In genomic region chr3:35720801-35721200, GRCm38 (mm10) we compare ENCODE assay signal across 12 mouse cellular contexts. TPM values are rescaled to one million over a fixed set of nuclear protein-coding genes. Genes with fewer than 3 reads are reported as not detected.
A peak's percentile ranks its signal among the peaks of the same experiment; 100 is the strongest.
DNase-seq lines count a peak whose midpoint lies in the region; ATAC-seq lines count a peak whose summit lies in the region.
"Had no signal": no experiment of that assay in that cellular context is flagged by ENCODE, and none has a peak within 500 bp of the region (broad histone marks: within the 10 kb centered on the region; RNA-seq: fewer than 3 reads in every experiment).

No protein-coding gene starts in this region.

- H3K4me1 ChIP-seq in embryonic facial prominence, embryonic 14.5 days (ENCODE audit: control insufficient read depth, insufficient read depth, low read length) = no peaks in the 10 kb centered on the region

- no peak overlapping the region for H3K4me2 ChIP-seq in embryonic facial prominence, embryonic 14.5 days (ENCODE audit: low read depth, low read length)

- no peaks in the 10 kb centered on the region for H3K36me3 ChIP-seq in embryonic facial prominence, embryonic 14.5 days (ENCODE audit: control insufficient read depth, insufficient read depth, low read length)
- H3K36me3 ChIP-seq: forebrain, embryonic 10.5 days had no signal

- 67% methylated on average over 3 of the region's 3 CpGs for WGBS in embryonic facial prominence, embryonic 14.5 days

- DNase-seq in spleen, postnatal 36 days (ENCODE audit: low spot score in 2 of 2) = peak; percentile 59 to 69
- no peak for DNase-seq in spleen, postnatal 14 days (ENCODE audit: low spot score in 2 of 2)
- peak; percentile 85 for DNase-seq in embryonic facial prominence, embryonic 14.5 days (ENCODE audit: low spot score)
- DNase-seq in lung, postnatal 4 days = peak; percentile 26 to 42
- DNase-seq in urinary bladder, postnatal 36 days (ENCODE audit: low spot score in 2 of 2) = peak; percentile 33 to 38
- no peak for DNase-seq in layer of hippocampus, adult 9-11 months
- no peak for DNase-seq in embryo, embryonic 10 days (ENCODE audit: low spot score)
- no peak for DNase-seq in Muller cell, postnatal 12 days (ENCODE audit: inconsistent ontology term)
- DNase-seq: adrenal gland, postnatal 10 days had no signal

- no peak overlapping the region for H3K4me3 ChIP-seq in embryonic facial prominence, embryonic 14.5 days (ENCODE audit: low read depth, low read length)
- H3K4me3 ChIP-seq: forebrain, embryonic 10.5 days had no signal

- H3K9me3 ChIP-seq in embryonic facial prominence, embryonic 14.5 days (ENCODE audit: control insufficient read depth, low read length) = no peaks in the 10 kb centered on the region
- H3K9me3 ChIP-seq: forebrain, embryonic 10.5 days had no signal

- peak overlapping the region; percentile 13; the same call in 1 of the 2 replicates for H3K27ac ChIP-seq in embryonic facial prominence, embryonic 14.5 days (replicated peaks; ENCODE audit: low read depth, low read length)
- H3K27ac ChIP-seq: forebrain, embryonic 10.5 days; hindbrain, postnatal 0 days; liver, embryonic 14.5 days had no signal

- peak; percentile 88 for ATAC-seq in embryonic facial prominence, embryonic 14.5 days (ENCODE audit: low read depth)
- ATAC-seq: hindbrain, postnatal 0 days had no signal

- no peaks in the 10 kb centered on the region for H3K27me3 ChIP-seq in embryonic facial prominence, embryonic 14.5 days (replicated peaks; ENCODE audit: control insufficient read depth, insufficient read depth, low read length)

- H3K9ac ChIP-seq in embryonic facial prominence, embryonic 14.5 days (ENCODE audit: low read depth, low read length) = no peak overlapping the region
- H3K9ac ChIP-seq: liver, embryonic 14.5 days had no signal

RNA-seq across cellular contexts. Expression of gene Atp11b, which starts 33.1 kb away (rescaled TPM):
- polyA plus RNA-seq in embryonic facial prominence, embryonic 14.5 days (2014; fragmentation: Nextera tagmentation; extraction: Ambion mirVana) = 36.5 and 40.2 TPM in 2 replicates

Comparison
In these comparisons a context has a peak if more than half of its experiments do, and no peak if none do; other contexts are left out.
1. DNase-seq: peak in spleen, postnatal 36 days (2 of 2), embryonic facial prominence, embryonic 14.5 days (single experiment), lung, postnatal 4 days (2 of 2) and urinary bladder, postnatal 36 days (2 of 2); none in spleen, postnatal 14 days (0 of 2), layer of hippocampus, adult 9-11 months (single experiment), embryo, embryonic 10 days (single experiment) and Muller cell, postnatal 12 days (single experiment).